Mouse (Mus musculus) megakaryocyte-erythroid progenitor cell, adult 5 weeks (primary cell): ENCODE results near the gene Olfr251. TPM values are rescaled to one million over a fixed set of nuclear protein-coding genes. Genes with fewer than 3 reads are reported as not detected.

ENCODE experiments used
- polyA plus RNA-seq: library from polyadenylated mRNA; stranded (reverse); fragments of >175 nt; gene quantifications from 2 replicates; pipeline ENCODE4 v1.2.3, GENCODE M21; 2012

The Olfr251 gene
- polyA plus RNA-seq = not detected in 2 replicates

GRCm38 (mm10) chr9:38376786-38377185, at the start of gene Olfr251:
TSS of gene Olfr251 (plus strand) at chr9:38377086.

GRCm38 (mm10) chr9:38328760-38329159, 48.1 kb upstream of the Olfr251 start, which contains the start of gene Olfr25:
TSS of gene Olfr25 (plus strand) at chr9:38329060.

GRCm38 (mm10) chr9:38348111-38348510, 28.8 kb upstream of the Olfr251 start, which contains the start of gene Olfr898:
TSS of gene Olfr898 (plus strand) at chr9:38348411.

GRCm38 (mm10) chr9:38366596-38366995, 10.3 kb upstream of the Olfr251 start, which contains the start of gene Olfr250:
TSS of gene Olfr250 (plus strand) at chr9:38366896.

GRCm38 (mm10) chr9:38401398-38401797, 24.5 kb downstream of the Olfr251 start, which contains the start of gene Olfr147:
TSS of gene Olfr147 (plus strand) at chr9:38401698.

GRCm38 (mm10) chr9:38429155-38429554, 52.3 kb downstream of the Olfr251 start, which contains the start of gene Olfr901:
TSS of gene Olfr901 (plus strand) at chr9:38429455.

Other genes starting within 250 kb of the Olfr251 start
- gene Olfr890, start 234.6 kb upstream of the Olfr251 start, polyA plus RNA-seq = not detected in 2 replicates
- gene Olfr891, start 196.3 kb upstream of the Olfr251 start, polyA plus RNA-seq = not detected in 2 replicates
- gene Olfr893, start 168.7 kb upstream of the Olfr251 start, polyA plus RNA-seq = not detected in 2 replicates
- not detected in 2 replicates for gene Olfr894, start 159.0 kb upstream of the Olfr251 start, polyA plus RNA-seq
- not detected in 2 replicates for gene Olfr143, start 124.3 kb upstream of the Olfr251 start, polyA plus RNA-seq
- gene Olfr895, start 109.2 kb upstream of the Olfr251 start, polyA plus RNA-seq = not detected in 2 replicates
- not detected in 2 replicates for gene Olfr896-ps1, start 86.0 kb upstream of the Olfr251 start, polyA plus RNA-seq
- gene Olfr25, start 48.0 kb upstream of the Olfr251 start, polyA plus RNA-seq = 0.02 TPM in 1 of 2 replicates, not detected in the other
- gene Olfr898, start 28.7 kb upstream of the Olfr251 start, polyA plus RNA-seq = 0.03 and 0.04 TPM in 2 replicates
- gene Olfr250, start 10.2 kb upstream of the Olfr251 start, polyA plus RNA-seq = not detected in 2 replicates
- gene Olfr147, start 24.6 kb downstream of the Olfr251 start, polyA plus RNA-seq = not detected in 2 replicates
- not detected in 2 replicates for gene Olfr901, start 52.4 kb downstream of the Olfr251 start, polyA plus RNA-seq
- not detected in 2 replicates for gene Olfr902, start 70.6 kb downstream of the Olfr251 start, polyA plus RNA-seq
- gene Olfr904, start 86.1 kb downstream of the Olfr251 start, polyA plus RNA-seq = 0.02 TPM in 1 of 2 replicates, not detected in the other
- not detected in 2 replicates for gene Olfr905, start 94.0 kb downstream of the Olfr251 start, polyA plus RNA-seq
- not detected in 2 replicates for gene Olfr906, start 110.0 kb downstream of the Olfr251 start, polyA plus RNA-seq
- gene Olfr907, start 118.7 kb downstream of the Olfr251 start, polyA plus RNA-seq = not detected in 2 replicates
- gene Olfr911-ps1, start 144.5 kb downstream of the Olfr251 start, polyA plus RNA-seq = not detected in 2 replicates
- not detected in 2 replicates for gene Olfr910, start 160.8 kb downstream of the Olfr251 start, polyA plus RNA-seq
- not detected in 2 replicates for gene Olfr912, start 203.1 kb downstream of the Olfr251 start, polyA plus RNA-seq
- gene Olfr913, start 215.7 kb downstream of the Olfr251 start, polyA plus RNA-seq = not detected in 2 replicates
- gene Olfr914, start 228.0 kb downstream of the Olfr251 start, polyA plus RNA-seq = not detected in 2 replicates